Mouse (Mus musculus) bone marrow macrophage, adult 2 months (primary cell): Measurements from ENCODE around the gene Gm11027.

Experiments
- CTCF ChIP-seq: IDR thresholded peaks from 2 replicates; pipeline ENCODE4 v1.5.1; 2012; ENCODE audit warnings: low read depth, mild to moderate bottlenecking, low read length, moderate library complexity
- POLR2A ChIP-seq: IDR thresholded peaks from 2 replicates; pipeline ENCODE4 v1.6.1; 2012; ENCODE audit warnings: mild to moderate bottlenecking, low read depth, low read length, borderline replicate concordance

GRCm38 (mm10) chr12:116279181-116279580, 4.0 kb downstream of the Gm11027 start:
- TF ChIP-seq CTCF (no peak), POLR2A (no peak)
